Mouse (Mus musculus): Measurements from ENCODE around the gene Mmp9.

DNA sequence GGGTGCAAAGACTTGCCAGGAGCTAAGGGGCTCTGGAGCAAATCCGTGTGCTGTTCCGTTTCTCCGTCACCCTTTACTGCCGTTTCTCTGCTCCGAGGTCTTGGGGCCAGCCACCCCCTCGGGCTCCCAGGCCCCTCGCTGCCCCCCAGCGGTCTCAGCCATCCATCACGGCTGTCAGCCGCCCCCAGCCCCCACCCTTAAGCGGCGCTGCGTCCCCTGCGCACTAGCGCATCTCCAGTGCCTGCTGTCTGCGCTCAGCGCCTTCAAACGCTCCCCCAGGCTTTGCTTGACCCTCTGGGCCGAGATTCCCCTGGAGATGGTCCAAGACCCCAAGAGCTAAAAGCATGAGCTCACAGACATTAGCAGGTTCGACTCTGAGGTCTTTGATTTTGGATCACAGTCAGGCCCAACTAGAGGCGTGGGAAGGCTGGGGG is 28.8 kb downstream of the Mmp9 start:
- no peak for TF ChIP-seq ZC3H11A (IDR thresholded peaks at IDR 0.05; ENCODE audit: borderline replicate concordance, low read depth, low read length)
- TF ChIP-seq ZNF384 (IDR thresholded peaks at IDR 0.05; ENCODE audit: low read depth, low read length): no peak
